Mouse (Mus musculus) hindlimb bud, embryonic 11.5 days (tissue): ENCODE data around the gene Insl3.

Experiments used
- DNase-seq: peaks from one replicate; pipeline ENCODE4 v3.0.0-alpha.2; 2012; ENCODE audit warnings: low read depth, low spot score; ENCODE audit errors: extremely low spot score

Gene Insl3

DNA sequence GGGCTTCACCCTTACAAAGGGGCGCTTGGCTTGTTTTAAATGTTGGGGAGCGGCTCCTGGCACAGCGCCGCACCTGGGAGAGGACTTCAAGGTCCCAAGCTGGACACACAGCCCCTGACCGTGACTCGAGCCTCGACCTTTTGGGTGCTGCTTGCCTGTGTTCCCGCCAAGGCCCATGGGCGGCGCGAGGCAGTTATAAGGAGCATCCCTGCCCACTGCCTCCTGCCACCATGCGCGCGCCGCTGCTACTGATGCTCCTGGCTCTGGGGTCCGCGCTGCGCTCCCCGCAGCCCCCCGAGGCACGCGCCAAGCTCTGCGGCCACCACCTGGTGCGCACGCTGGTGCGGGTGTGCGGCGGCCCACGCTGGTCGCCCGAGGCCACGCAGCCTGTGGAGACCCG lies at the start of gene Insl3:
Gene Insl3 (plus strand): TSS at position 187 of the 400 bp plus-strand sequence.
- no peak for DNase-seq

DNA sequence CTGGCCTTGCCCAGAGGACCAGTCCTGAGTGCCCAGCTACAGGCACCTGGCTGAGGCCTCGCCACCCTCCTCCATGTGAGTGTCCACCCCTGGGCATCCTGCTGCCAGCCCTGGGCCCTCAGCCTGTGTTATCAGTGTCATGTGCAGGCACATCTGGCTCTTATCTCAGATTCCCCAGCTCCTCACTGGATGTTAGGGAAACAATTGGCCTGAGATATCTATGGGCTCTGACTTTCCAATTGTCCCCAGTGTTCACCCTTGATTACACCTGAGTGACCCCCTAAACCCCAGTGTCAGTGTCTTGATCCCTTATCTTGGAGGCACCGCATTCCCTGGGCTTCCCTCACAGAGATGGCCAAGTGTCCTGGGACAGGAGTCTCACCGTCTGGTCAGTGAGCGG lies 49.7 kb upstream of the Insl3 start:
- DNase-seq, result no peak

DNA sequence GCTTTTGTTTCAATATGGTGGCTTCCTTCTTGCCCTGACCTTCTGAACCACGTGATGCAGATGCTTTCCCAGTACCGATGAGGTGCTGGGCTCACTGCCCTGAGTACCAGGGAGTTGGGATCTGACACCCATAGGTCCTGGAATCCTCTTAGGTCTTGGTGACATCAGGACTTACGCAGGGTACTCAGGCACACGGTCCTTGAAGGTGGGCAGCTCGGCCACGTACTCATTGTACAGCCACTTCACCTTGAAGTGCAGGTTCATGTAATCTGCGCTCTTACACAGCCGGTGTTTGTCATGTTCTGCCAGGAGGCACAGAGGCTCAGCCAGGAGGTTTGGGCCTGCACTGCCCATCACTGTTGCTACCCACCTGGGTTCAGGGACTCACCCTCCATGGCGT lies 43.5 kb upstream of the Insl3 start:
- DNase-seq, result no peak

DNA sequence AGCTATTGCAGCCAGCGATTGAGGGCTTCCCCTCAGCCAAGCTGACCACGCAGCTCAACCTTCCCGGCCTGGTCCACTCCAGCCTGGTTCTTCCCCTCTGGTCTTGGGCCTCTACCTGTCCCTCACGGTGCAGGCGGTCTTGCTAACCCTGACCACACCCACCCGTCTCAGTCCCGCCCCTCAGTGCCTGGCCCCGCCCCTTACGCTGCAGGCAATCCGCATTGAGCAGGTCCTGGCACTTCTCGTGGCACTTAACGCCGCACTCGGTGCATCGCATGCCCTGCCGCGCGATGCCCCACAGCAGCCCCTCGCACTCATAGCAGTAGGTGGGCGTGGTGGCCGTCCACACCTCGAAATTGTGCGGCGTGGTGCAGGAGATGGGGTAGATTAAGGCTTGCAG lies 34.4 kb upstream of the Insl3 start:
- DNase-seq, result no peak

DNA sequence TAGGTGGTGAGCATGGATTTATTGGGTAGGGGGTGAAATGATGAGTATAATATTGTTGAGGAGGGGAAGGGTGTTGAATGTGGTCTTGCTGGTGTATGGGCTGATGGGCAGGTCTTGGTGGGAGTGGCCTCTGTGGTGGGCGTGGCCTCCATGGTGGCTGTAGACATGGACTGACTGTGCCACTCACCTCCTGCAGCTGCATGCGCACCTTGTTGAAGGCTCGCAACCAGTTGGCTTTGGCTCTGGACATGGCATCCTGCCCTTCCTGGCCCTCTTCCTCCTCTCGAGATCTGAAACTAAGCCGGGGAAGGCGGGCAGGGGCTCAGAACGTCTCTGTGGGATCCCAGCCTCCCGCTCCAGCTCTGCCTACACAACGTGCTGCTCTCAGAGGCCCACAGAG lies 31.2 kb upstream of the Insl3 start:
- DNase-seq, result no peak

DNA sequence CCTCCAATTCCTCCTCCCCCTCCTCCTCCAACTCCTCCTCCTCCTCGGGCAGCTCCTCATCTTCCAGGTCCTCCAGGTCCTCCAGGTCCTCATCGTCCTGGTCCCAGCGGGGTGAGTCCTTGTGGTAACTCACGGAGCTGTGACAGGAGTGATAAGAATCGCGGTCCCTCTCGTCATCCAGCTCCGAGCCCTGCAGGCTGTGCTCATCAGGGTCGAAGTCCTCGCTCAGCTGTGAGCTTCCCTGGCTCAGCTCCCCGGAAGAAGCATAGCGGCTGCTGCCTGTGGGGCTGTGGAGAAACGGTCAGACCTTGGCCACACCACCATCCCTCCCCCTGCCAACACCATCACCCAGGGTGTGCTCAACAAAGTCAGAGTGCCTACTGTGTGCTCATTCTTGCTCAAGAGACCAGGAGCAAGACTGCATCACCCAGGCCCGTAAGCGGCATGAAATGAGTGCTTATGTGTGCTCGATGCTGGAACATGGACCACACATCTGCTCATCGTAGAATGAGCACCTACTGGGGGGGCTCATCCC lies 30.4 kb upstream of the Insl3 start:
- no peak for DNase-seq

DNA sequence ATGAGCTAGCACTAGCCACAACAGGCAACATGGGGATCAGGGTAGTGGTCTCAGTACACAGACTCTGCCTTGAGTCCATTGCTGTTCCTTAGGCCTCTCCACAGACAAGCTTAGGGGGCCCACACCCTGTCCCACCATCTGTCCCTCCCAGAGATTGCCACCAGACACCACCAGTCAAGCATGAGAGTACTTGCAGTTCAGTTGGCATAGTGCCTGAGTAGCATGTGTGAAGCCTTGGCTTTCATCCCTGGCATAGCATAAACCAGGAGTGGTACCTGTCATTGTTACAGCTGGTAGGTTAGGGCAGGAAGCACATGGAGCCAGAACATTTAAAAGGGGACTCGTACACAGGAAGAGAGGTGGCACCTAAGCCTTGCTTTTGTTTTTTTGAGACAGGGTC lies 29.3 kb upstream of the Insl3 start:
- DNase-seq, result no peak

DNA sequence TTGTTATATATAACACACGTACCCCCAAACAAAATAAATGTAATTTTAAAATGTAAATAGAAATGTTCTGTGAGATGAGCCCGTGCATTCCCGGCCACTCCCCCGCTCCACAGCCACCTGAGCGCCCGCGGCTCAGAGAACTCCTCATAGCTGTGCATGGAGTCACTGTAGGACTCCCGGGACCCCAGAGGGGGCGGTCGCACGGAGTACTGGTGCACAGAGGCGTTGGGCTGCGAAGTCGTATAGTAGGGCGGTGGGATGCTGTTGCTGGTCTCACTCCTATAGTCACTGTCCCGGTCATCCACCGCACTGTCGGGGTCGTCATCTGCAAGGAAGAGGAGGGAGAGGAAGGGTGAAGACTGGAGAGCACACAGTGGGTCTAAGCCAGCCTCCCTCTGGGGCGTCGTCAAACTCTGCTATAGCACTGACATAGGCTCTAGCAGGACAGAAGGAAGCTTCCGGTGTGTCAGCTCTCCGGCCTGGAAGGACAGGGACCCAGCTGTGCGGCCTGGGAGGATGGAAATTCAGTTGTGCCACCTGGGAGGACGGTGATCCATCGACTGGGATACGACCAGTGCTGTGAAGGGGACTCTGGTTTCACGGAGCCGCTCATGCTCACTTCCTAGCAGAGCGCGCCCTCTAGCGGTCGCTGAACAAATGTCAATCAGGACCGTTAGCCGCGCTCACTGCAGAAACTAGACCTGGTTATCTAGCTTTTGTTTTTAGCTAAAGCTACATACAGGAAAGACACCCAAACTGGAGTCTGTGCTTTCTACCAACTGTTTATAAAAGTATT lies 28.5 kb upstream of the Insl3 start:
- DNase-seq, result peak; percentile 58

DNA sequence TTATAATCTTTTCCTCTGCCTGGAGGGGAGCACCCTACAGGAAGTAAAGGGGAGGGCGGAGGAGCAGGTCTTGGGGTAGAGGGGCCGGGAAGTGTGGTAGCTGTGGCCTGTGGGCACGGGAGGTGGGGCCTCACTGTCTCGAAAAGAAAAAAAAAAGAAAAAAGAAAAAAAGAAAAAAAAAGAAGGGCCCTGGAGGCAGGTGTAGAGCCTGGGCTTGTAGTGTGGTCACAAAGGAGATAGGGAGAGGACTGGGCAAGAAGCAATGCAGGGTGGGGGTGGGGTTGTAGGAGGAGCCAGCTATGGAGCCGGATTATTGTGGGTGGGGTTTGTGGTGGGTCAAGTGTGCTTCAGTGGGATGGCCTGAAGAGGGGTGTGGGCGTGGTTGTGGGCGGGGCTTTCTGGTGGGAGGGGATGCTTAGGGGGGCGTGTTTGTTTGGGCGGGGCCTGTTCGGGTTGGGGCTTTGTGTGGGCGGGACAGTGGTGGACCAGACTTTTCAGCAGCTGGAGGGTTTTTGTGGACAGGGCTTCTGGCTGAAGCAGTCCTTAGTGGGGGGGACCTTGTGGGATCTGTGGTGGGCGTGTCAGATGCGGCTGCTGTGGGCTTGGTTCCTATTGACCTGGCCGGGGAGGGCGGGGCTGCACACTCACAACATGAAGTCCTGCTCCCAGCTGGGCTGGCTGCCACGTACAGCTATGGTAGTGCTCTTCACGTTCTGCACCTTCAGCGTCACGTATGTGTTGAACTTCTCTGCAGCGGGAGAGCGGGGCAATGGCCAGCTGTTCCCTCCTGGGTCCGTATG lies 23.5 kb upstream of the Insl3 start:
- no peak for DNase-seq

DNA sequence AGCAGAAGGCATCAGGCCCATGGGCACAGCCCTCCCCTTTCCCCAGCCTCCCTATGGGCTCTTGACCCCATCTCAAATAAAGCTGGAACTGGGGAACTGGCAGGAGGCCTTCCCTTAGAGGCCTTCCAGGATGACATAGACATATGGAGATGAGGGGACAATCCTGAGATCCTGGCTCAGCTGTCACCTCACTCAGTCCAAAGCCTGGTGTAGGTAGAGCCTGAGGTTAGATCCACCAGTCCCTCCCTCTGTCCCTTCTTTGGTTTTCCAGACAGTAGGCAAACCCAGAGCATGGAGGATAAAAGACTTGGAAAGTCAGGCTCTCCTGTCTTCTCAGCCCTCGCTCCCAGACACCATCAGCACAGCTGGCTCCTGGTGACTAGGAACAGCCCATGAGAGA lies 22.2 kb upstream of the Insl3 start:
- DNase-seq, result no peak

DNA sequence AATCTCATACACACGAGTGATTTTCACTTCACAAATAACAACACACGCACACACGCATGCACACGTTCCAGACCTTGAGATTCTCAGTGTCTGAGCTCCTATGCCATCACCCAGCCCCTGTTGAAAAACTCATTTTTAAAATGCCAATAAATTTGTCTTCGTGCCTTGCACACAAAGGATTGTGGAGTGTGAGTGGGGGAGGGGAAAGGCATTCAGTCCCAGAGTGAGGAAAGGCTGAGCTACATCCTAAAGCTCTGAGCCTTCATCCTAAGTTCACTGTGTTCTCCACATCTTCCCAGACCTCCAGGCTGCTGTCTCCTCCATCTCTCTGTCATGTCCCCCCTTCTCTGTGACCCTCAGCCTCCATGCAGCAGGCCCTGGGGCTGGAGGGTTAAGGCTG lies 21.8 kb upstream of the Insl3 start:
- DNase-seq, result no peak

DNA sequence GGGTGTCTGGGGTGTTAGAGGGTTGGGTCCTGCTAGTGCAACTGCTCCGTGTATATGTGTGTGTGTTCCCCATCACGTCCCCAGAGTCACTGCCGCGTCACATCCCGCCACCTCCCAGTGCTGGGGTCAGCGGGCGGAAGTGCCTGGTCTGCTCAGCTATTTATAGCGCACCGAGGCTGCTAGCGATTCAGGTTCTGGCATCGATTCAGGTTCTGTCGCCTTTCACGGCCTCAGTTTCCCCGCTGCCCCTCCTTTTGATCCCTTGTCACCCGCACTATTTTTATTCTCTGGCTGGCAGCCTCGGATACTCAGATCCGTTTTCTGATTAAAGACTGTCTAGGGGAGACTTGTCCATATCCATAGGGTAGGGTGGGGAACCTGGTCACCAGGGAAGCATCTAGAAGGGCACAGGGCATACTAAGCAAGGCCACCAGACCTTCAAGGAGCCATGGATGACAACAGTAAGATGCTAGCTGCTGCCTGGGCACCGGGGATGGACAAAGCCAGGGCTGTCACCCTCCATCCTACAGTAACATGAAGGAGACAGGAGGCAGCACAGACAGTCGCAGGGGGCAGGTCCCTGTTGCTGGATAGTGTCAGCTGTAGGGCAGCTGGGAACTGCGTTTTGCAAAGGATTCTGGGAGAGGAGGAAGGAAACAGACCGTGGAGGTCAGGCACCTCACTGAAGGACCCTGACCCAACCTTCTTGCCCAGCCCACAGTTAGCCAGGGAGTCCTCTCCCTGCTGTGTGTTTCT lies 20.6 kb upstream of the Insl3 start:
- no peak for DNase-seq

DNA sequence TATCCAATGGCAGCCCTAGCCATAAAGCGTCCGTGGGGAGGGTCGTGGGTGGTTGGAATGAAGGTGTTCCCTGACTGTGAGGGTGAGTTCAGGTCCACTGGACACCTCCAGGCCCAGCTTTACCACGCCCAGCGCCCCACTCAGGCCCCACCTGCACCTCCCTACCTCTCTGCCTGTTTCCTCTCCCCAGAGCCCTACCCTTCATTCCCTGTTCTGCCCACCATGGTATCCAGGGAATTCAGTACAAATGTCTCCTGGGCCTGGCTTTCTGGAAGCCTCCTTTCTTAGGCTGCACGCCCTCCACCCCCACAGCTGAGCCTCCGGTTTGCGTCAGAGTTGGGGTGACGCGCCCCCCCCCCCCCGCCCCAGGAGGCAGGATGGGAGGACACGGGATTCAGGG lies 18.8 kb upstream of the Insl3 start:
- DNase-seq, result no peak

DNA sequence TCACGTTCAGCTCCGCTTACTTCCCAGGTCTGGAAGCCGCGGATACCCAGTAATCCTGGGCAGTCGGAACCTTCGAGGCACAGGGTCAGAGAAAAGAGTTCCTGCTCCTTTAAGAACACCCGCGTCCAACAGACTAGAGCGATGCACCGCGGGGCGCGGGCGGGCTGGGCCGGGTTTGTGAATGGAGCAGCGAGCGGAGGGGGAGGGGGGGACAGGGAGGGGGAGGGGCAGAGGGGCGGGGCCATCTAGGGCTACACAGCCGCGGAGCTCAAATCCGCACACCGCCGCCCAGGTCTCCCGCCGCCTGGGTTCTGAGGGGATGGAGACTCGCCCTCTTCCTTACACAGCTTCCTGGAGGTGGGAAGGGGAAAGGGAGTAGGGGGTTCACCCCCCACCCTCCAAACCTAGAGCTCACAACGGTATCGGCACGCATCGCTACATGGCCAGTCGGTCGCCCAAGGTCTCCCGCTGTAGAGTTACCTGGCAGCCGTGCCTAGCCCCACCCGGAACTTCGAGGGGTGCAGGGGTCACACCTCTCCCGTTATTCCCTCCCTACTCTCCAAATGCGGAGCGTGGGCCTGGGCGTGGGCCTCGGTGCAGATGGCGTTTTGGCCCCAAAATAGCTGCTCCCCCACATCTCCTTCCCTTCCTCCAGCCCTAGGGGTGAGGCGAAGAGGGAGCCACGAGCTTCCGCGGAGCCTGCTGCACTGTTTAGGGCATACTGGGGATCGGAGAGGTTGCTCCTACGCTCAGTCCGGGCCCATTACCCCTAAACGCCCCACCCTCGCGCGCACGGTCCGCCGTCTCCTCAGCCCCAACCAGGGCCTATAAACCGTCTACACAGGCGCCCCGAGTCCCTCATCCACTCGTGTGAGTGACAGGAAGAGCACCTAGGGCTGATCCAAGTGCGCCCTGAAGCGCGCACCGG lies 18.1 kb upstream of the Insl3 start:
- DNase-seq, result no peak

DNA sequence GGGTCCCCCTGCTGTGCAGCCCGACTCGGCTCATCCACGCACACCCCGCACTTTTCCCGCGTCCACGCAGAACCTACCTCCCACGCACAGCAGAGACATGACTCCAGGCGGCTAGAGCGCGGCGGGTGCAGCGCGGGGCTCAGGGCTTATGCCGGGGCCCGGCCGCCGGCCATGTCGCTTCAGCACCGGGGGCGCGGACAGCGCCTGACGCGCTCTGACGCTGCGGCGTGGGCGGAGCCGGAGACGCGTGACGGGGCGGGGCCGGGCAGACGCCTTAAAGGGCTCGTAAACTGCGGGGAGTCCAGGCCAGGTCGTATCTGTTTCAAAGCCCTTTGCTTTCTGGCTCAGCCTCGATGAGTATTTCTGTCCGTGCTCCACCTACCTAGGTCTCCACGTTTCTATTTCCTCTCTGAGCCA lies 17.5 kb upstream of the Insl3 start, which contains the start of gene Unc13a:
Gene Unc13a (minus strand): TSS at position 209 of the 417 bp plus-strand sequence.
- DNase-seq, result peak; percentile 49

DNA sequence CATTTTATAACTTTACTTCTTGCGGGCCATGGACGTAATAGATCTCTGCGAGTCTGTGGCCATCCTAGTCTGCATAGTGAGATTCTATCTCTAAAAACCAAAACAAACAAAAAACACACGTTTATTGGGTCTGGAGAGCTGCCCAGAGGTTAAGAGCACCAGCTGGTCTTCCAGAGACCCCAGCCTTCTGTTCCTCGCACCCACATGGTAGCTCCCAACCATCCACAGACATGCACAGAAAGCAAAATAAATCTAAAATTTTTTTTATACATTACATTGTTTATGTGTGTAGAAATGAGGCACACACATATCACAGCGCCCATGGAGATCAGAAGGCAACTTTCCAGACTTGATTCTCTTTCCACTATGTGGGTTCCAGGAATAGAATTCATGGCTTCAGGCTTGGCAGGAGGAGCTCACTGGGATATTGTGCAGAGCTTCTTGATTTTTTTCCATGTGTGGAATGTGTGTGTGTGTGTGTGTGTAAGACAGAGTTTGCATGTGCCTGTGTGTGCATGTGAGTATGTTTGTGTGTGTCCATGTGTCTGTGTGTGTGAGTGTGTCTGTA lies 16.8 kb upstream of the Insl3 start:
- DNase-seq, result no peak

DNA sequence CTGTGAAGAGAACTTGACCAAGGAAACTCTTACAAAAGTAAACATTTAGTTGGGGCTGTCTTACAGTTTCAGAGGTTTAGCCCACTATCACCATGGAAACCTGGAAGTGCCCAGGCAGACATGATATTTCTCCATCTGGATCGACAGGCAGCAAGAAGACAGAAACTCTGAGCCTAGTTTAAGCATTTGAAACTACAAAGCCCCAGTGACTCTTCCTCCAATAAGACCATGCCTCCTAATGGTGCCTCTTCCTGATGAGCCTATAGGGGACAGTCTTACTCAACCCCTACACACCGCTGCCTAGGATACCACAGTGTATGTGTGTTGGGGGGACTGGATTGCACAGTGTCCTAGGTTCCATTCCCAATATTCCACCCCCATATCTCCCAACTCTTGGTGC lies 14.9 kb upstream of the Insl3 start:
- DNase-seq, result no peak

DNA sequence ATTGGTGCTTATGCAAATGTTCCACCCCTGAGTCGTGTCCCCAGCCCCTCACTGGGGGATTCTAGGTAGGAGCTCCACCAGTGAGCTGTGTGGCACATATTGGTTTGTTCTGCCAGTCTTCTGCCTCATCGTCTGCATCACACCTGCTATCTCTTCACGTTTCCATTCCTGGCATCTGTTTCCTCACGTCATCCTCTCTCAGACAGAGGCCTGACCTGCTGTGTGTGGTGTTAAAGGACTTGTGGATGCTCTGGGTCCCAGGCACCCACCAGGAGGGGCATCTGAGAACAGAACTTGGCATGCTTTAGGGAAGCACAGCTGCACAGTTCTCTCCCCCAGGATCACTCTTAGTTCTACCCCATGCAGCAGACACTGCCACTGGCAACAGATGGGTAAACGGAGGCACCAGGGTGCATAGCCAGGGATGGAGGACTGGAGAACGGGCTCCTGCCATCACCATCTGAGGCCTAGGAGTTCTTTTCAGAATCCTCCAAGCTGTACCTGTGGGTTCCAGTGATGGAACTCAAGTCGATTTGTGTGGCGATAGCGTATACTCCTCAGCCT lies 13.5 kb upstream of the Insl3 start:
- DNase-seq, result no peak

DNA sequence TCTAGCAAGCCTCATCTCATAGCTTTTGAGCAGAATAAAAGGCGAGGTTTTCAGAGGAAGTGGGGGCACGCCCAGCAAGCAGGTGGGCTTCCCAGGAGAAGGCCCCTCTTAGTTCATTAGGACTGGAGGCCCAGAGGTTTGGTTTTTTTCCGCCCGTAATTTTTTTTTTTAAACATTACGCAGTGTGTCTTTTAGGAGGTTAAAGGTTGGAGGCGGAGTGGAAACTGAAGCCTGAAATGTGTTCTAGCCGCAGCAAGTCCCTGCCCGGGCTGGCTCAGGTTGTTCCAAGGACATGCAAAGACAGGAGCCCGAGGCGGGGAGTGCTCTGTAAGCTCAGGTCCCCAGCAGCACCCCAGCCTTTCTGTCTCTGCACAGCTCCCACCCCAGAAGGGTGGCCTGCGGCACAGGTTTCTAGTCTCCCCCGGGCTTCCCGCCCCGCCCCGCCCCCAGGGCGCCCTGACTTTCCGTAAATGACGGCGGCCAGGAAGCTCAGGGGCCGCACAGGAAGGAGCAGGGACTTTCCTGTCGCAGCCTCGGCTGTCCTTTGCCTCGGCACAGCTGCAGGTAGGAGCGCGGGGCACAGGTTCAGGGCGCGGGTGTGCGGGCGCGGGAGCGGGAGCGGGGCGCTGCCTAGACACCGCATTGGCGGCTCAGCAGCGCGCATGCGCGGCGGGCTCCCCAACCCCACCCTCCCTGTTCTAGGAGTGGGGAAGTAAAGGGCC lies 12.8 kb upstream of the Insl3 start, which contains the start of gene Jak3:
Gene Jak3 (plus strand): TSS at position 277 of the 722 bp plus-strand sequence.
- no peak for DNase-seq
